Mouse (Mus musculus) colon, adult 2 months (tissue): ENCODE results near the gene Disp2. TPM values are rescaled to one million over a fixed set of nuclear protein-coding genes. Genes with fewer than 3 reads are reported as not detected.

ENCODE experiments used
- polyA plus RNA-seq: library from polyadenylated mRNA; depleted of rRNA; stranded (reverse); fragments of >200 nt; gene quantifications from 2 replicates; pipeline ENCODE4 v1.2.3, GENCODE M21; 2012; rRNA removed

Gene Disp2
- polyA plus RNA-seq: 4.7 and 5.6 TPM in 2 replicates

GRCm38 (mm10) chr2:118779504-118780480 lies at the start of gene Disp2:
Gene Disp2 (plus strand): TSS chr2:118779719.

GRCm38 (mm10) chr2:118745232-118745884 lies 34.2 kb upstream of the Disp2 start, which contains the start of gene Inafm2:
Gene Inafm2 (plus strand): TSS chr2:118745758.

GRCm38 (mm10) chr2:118761906-118762783 lies 17.4 kb upstream of the Disp2 start, which contains the start of gene Ccdc9b:
Gene Ccdc9b (minus strand): TSS chr2:118762661.

DNA sequence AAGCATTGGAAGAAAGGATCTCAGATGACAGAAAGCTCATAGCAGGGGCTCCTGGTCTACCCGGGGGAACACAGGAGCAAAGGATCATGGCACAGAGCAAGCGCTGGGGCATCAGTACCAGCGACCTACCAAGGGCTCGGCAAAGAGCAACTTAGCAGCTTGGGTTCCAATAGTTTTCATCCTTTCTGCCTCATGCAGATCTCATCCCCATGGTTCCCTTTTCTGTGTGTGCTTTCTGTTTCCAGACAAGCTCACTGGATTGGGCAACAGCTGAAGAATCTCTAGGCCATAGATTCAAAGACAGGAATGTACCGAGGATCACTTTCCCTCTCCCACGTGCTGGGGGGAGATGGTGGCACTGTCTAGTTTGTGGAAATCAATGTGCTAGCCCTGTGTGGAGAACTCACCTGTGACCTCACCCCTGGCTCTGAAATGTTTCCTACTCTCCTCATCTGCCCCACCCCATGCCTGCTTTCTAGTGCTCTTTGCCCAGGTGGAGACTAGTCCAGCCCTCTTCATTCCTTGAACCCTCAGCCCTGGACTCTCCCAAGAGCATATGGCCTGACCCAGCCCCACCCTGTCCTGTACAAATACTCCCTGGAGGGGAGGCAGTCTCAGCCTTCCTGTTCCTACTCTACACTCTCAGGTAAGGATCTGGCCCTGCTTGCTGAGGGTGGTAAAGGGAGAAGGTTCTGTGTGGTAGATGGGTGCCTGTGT lies 7.2 kb upstream of the Disp2 start, which contains the start of gene Phgr1:
Phgr1 (plus strand) TSS at position 612 of the 717 bp plus-strand sequence.

DNA sequence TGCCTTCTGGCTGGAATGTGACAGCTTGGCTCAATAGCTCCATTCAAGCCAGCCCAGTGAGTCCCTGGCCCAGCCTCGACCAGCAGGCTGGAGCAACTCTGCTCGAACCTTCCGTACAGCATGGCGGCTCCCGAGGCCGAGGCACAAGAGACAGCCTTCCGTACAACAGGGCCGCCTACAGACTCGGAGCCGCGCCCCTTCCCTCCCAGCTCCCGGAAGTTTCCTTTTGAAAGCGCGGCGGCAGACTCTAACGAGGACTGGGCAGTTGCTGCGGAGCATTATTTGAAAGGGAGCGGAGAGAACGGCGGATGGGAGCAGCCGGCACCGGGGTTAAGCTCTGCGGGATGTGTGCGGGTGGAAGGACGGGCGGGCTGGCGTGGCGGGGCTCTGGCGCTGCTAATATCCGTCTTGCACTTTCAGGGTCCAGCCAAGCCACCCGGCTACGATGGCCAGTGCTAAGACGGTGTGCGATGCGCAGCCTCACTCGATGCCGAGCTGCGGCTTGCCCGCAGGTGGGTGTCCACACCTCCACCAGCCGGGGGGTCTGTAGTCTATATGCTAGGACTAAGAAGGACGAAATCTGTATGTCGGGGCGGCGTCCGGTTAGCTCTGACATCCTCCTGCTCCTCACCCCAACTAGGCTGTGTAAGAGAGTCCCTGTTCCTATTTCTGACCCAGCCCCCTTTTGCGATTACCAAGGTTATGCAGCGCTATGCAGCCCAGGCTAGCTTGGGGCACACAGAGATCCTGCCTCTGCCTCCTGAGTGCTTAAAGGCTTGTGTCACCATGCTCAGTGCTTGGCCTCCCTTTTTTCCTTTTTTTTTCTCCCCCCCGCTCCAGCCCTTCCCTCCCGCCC lies 34.7 kb downstream of the Disp2 start, which contains the start of gene Knstrn:
Knstrn (plus strand) TSS at position 23 of the 856 bp plus-strand sequence.

Other genes with a start within 250 kb of the Disp2 start
- gene Bmf, start 230.0 kb upstream of the Disp2 start, polyA plus RNA-seq: 7.2 and 12.8 TPM in 2 replicates
- gene Bub1b, start 181.5 kb upstream of the Disp2 start, polyA plus RNA-seq: 4.3 and 5.6 TPM in 2 replicates
- 1.6 and 2.7 TPM in 2 replicates for gene Pak6, start 116.4 kb upstream of the Disp2 start, polyA plus RNA-seq
- gene Ankrd63, start 75.8 kb upstream of the Disp2 start, polyA plus RNA-seq: 0.32 and 0.48 TPM in 2 replicates
- 3.3 and 3.6 TPM in 2 replicates for gene Plcb2, start 51.3 kb upstream of the Disp2 start, polyA plus RNA-seq
- 22.1 and 26.4 TPM in 2 replicates for gene Inafm2, start 34.0 kb upstream of the Disp2 start, polyA plus RNA-seq
- gene Ccdc9b, start 17.1 kb upstream of the Disp2 start, polyA plus RNA-seq: 10.0 and 10.9 TPM in 2 replicates
- 11,514 and 14,950 TPM in 2 replicates for gene Phgr1, start 7.0 kb upstream of the Disp2 start, polyA plus RNA-seq
- gene Knstrn, start 34.3 kb downstream of the Disp2 start, polyA plus RNA-seq: 4.5 and 5.5 TPM in 2 replicates
- gene Ivd, start 82.2 kb downstream of the Disp2 start, polyA plus RNA-seq: 43.7 and 57.2 TPM in 2 replicates
- 27.5 and 31.1 TPM in 2 replicates for gene Bahd1, start 120.7 kb downstream of the Disp2 start, polyA plus RNA-seq
- gene Chst14, start 146.8 kb downstream of the Disp2 start, polyA plus RNA-seq: 7.2 and 7.6 TPM in 2 replicates
- 12.2 and 16.1 TPM in 2 replicates for gene Ccdc32, start 249.7 kb downstream of the Disp2 start, polyA plus RNA-seq